Mouse (Mus musculus) ES-E14 (cell line): Measurements from ENCODE around the gene Cdkn1a.

ENCODE experiments used
- CHD2 ChIP-seq: IDR thresholded peaks from 2 replicates; pipeline ENCODE4 v1.6.1; 2014; ENCODE audit warnings: mild to moderate bottlenecking, low read depth, low read length, inconsistent platforms
- HCFC1 ChIP-seq: IDR thresholded peaks from 2 replicates; pipeline ENCODE4 v1.6.1; 2012; ENCODE audit warnings: low read length, inconsistent platforms, borderline replicate concordance; ENCODE audit not compliant: insufficient read depth
- MAFK ChIP-seq: IDR thresholded peaks from 2 replicates; pipeline ENCODE4 v1.6.1; 2014; ENCODE audit warnings: mild to moderate bottlenecking, low read depth, low read length, inconsistent platforms; ENCODE audit not compliant: insufficient read depth
- ZNF384 ChIP-seq: IDR thresholded peaks from 2 replicates; pipeline ENCODE4 v1.6.1; 2012; ENCODE audit warnings: low read depth, low read length, inconsistent platforms

- TF ChIP-seq HCFC1 (no peak), CHD2 (no peak), MAFK (no peak), ZNF384 (no peak)
Measured at GRCm38 (mm10) chr17:29076235-29076634, 14.5 kb upstream of the Cdkn1a start.
